Mouse (Mus musculus): ENCODE data around the gene Cisd1. TPM values are rescaled to one million over a fixed set of nuclear protein-coding genes. Genes with fewer than 3 reads are reported as not detected.

Cisd1 gene
- polyA plus RNA-seq (2012; rRNA removed): 29.5 and 31.2 TPM in 2 replicates

GRCm38 (mm10) chr10:71344579-71345143 lies at the start of gene Cisd1:
Cisd1 (minus strand) TSS chr10:71344954.

GRCm38 (mm10) chr10:71347509-71347949 lies 2.8 kb upstream of the Cisd1 start, which contains the start of gene Ipmk:
Ipmk (plus strand) TSS chr10:71347763.

GRCm38 (mm10) chr10:71285126-71285580 lies 59.6 kb downstream of the Cisd1 start, which contains the start of gene Ube2d1:
Ube2d1 (minus strand) TSS chr10:71285262.

Other genes starting within 250 kb of the Cisd1 start
- gene Bicc1, start 185.3 kb downstream of the Cisd1 start, polyA plus RNA-seq (2012; rRNA removed): 1.7 and 1.9 TPM in 2 replicates
- 19.0 and 20.4 TPM in 2 replicates for gene Tfam, start 106.7 kb downstream of the Cisd1 start, polyA plus RNA-seq (2012; rRNA removed)
- gene Ube2d1, start 59.7 kb downstream of the Cisd1 start, polyA plus RNA-seq (2012; rRNA removed): 6.8 and 7.4 TPM in 2 replicates
- 4.9 and 5.7 TPM in 2 replicates for gene Ipmk, start 2.8 kb upstream of the Cisd1 start, polyA plus RNA-seq (2012; rRNA removed)